Mouse (Mus musculus): ENCODE data around the gene Bdkrb2.

The Bdkrb2 gene

DNA sequence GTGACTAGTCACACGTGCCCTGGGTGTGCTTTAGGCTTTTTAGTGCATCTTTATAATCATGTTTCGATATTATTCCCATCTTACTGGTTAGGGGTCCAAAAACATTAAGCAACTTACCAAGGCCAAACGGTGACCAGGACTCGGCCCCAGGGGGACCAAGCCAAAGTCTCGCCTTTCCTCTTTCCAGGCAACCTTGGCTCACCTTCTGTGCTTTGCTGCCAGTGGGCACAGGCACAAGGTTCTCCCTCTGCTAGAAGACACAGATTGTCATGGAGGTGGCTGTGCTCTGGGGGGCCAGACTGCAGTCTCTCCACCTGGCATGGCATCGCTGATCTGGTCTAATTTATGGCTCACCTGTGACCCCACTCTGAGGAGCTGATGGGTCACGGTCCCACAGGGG lies 27.8 kb downstream of the Bdkrb2 start:
- no peak for DNase-seq (ENCODE audit: low spot score in 2 of 2)

DNA sequence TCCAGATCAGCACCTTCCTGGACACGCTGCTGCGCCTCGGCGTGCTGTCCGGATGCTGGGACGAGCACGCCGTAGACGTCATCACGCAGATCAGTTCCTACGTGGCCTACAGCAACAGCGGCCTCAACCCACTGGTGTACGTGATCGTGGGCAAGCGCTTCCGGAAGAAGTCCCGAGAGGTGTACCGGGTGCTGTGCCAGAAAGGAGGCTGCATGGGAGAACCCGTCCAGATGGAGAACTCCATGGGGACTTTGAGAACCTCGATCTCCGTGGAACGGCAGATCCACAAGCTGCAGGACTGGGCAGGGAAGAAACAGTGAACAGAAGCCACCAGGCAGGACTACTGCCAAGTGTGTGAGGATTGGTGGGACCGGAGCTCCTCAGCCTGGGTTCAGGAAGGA lies 29.3 kb downstream of the Bdkrb2 start:
- DNase-seq (ENCODE audit: low spot score in 2 of 2): no peak

DNA sequence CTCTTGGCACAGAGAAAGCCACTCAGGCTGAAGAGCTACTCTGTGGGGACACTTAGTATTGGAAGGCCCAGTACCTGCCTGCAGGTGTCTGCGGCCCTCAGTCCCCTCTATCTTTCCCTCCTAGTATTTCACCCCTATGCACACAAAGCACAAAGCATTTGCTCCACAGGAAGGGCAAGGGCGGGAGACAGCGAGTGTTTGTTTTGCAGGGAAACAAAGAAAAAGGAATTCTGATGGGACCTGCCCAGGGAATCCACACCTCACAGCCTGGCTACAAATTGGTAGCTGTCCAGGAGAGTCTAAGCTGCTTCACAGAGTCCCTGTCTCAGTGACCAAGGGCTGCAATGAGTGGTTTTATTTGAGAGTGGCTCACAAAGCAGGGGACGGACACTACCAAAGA lies 30.4 kb downstream of the Bdkrb2 start:
- no peak for DNase-seq (ENCODE audit: low spot score in 2 of 2)

DNA sequence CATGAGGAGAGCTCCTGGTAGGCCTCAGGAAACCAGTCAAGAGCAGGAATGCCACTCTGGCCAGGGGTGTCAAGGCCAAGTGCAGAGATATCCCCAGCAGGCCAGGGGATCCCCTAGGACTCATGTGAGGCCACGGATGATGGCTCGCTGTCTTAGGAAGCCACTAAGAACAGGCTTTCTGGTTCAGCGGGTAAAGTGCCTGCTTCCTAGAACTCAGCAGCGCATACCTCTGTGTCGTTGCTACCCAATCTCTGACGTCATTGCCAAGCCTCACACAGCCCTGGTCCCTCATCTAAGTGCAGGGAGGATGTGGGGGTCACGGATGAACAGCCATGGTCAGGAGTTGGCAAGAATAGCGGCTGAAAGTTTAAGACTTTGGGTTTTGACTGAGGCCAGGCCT lies 34.1 kb downstream of the Bdkrb2 start:
- no peak for DNase-seq (ENCODE audit: low spot score in 2 of 2)

DNA sequence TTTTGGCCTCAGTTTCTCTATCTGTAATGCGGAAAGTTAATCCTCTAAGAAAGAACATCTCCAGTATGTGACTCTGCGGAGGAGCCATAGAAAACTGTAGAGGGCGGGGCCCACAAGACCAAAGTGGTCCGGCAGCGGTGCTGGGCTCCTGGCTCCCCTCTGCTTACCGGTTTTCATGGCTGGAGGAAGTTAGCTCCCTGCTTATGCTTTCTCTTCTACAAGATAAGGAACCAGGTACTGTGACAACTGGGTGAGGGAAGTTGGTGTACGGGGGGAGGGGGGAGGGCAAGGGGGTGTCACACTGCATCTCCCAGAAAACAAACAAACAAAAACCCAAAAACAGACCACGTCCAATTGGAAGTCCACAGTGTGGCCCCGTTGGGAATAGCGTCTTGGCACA lies 35.5 kb downstream of the Bdkrb2 start:
- no peak for DNase-seq (ENCODE audit: low spot score in 2 of 2)

DNA sequence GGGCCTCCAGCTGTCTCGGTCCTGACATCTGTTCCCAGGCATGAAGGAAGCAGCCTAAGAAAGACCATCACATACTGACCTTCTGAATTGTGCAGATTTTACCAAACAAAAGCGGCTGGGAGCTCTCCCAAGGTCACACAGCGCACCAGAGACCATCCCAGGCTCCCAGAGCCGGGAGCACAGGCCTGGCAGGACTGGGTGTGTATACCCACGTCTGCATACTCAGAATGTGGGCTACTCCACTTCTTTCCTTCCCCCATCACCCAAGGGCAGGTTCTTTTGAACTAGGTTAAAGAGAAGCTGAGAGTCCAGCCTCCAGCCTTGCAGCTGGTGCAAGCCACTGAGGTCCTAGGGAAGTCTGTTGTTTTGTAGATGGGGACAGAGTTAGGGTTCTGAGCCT lies 36.1 kb downstream of the Bdkrb2 start:
- DNase-seq (ENCODE audit: low spot score in 2 of 2): no peak

DNA sequence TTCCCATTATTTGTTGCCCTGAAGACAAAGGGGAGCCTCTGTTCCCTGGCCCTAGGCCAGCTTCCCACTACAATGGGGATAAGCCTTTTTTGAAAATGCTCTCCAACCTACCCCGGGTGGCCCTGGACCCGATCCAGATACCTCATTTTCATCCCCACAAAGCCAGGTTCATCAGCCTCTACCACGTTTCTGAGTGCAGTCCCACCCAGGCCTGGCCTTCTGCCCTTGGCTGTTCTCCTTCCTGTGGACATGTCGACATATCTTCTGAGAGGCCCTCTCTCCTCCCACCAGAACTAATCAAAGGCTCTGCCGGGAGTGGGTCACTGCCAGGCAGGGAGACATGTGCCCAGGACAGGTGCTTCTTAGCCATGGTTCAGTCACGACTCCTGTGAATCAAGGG lies 38.6 kb downstream of the Bdkrb2 start:
- no peak for DNase-seq (ENCODE audit: low spot score in 2 of 2)

DNA sequence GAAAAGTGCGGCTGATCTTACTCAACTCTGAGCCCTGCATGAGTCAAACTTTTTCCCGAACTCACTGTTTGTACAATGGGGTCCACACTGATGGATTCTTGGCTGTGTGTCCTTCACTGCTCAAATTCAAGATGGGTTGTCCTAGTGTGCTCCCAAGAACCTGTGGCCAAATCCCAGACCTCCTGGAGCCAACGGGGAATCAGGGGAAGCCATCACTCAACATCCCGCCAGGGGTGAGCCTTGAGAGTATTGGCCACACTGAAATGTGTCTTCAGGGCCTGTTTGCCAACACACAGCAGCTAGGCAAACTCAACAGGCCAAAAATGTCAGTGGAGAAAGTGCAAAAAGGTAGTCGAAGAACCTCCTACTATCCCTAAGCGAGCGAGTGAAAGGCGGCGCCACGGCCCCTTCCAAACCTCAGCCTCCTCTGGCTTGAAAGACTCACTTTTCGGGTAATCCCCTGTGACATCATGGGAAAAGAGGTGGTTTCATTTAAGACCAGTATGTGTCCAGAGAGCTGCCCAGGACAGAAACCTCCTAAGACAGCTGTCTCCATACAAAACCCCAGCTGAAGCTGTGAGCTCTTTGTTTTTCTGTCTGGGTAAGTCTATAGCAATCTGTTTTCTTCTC lies 39.7 kb downstream of the Bdkrb2 start, which contains the start of gene Bdkrb1:
Gene Bdkrb1, plus strand, starts transcription at position 505 of the 630 bp plus-strand sequence.
- DNase-seq (ENCODE audit: low spot score in 2 of 2): no peak

DNA sequence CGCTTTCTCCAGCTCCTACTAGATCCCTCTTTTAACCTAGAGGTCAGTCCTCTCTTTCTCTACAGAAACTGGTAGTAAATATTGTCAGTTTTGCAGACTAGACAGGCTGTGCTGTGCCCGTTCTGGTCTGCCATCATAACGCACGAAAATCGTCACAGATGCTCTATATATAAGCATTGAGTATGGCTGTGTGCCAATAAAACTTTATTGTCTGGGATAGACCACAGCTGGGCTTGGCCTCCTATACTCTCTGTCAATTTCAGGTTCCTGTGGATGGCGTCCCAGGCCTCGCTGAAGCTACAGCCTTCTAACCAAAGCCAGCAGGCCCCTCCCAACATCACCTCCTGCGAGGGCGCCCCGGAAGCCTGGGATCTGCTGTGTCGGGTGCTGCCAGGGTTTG lies 40.9 kb downstream of the Bdkrb2 start:
- no peak for DNase-seq (ENCODE audit: low spot score in 2 of 2)

DNA sequence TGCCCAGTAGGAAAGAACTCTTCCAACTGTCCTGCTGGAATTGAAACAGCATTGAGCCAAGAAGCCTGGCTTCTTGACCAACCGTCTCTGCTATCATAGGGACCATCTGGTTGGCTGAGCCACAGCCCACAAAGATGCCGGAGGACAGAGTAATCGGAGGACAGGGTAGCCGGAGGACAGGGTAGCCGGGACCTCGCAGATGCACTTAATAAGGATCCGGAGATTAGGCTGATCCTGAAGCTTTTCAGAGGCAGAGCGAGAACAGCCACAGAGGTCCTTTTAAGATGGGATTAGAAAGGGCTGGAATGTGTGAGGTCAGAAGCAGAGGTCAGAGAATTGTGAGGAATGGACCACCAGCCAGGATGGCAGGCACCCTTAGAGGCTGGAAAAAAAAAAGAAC lies 42.2 kb downstream of the Bdkrb2 start:
- no peak for DNase-seq (ENCODE audit: low spot score in 2 of 2)

DNA sequence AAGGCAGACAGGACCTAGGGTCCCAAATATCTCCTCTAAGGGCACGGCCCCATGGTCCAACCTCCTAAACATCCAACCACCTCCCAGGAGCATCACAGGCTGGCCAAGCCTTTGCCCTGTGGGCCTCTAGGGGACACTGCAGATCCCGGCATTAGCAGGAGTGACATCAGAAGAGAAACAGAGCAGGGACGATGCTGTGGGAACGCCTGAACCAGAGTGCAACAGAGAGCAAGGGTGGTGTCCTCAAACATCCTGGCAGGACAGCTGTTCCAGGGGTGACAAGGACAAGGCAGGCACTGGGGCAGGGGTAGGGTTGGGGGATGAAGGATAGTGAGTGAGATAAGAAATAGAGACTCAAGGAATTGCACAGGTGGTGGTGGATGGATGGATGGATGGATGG lies 43.9 kb downstream of the Bdkrb2 start:
- DNase-seq (ENCODE audit: low spot score in 2 of 2): no peak

DNA sequence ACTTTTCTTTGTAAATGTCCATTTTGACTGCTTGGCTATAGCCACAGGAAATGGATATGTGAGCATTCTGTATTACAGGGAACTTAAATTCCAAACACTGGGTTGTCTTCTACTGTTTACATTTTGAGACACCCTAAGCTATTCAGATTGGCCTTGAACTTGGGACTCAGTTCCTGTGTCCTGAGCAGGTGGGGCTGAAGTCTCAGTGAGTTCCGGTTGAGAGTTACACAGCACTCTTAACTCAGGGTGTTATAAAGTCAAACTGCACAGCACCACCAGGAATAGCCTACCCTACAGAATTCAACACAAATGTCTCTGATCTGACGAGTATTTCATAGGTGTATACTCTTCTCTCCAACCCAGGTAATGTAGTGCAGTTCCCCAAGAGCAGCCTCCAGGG lies 48.0 kb downstream of the Bdkrb2 start:
- DNase-seq (ENCODE audit: low spot score in 2 of 2): no peak

DNA sequence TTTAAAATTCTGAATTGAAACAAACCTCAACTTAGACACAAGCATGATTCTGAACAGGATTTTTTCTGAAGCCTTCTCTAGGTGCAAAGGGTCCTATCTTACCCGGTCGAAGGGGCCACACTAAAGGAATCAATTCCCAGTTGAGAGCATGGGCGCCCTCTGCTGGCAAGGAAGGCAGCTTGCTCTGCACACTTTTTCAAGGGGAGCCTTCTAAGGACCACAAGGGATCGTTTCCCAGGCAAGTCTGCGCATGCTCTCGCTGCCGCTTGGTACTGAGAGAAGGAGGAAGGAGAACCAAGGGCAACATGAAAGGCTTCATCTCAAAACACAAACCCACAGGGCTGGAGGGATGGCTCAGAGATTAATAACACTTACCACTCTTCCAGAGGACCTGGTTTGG lies 48.7 kb downstream of the Bdkrb2 start:
- DNase-seq (ENCODE audit: low spot score in 2 of 2): peak in 1 of 2 experiments; percentile 31

DNA sequence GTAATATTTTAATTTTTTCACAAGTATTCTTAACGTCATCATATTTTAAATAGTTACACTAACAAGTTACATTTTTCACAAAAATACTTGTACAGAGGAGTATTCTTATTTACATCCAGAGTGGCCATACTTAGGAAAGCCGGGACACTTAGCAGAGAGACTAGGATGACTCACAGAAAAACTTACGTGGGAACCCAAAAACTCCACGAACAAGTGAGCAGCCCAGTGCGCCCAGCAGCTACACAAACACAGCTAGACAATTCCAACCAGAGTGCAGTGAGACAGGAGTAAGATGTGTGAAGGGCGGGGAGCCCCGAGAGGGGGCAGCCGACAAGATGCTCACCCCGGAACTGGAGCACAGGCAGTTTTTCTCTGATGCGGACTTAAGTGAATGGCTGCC lies 50.5 kb downstream of the Bdkrb2 start:
- DNase-seq (ENCODE audit: low spot score in 2 of 2): no peak

DNA sequence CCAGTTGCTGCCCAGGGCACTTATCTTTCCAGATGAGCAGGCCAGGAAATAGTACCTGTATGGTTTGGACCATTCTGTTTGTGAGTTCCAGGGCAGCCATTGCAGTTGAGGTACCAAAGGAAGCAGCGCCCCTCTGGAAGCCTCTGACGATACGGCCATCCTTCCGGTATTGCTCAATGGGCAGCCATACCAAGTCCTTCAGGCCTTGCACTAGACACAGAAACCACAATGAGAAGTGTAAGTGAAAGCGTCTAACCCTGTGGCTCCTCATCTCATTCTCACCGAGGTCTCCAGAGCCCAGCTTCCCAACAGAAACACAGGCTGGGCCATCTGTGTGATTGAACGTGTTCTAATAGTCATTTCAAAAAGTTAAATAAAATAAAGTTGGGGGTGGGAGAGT lies 59.0 kb downstream of the Bdkrb2 start:
- no peak for DNase-seq (ENCODE audit: low spot score in 2 of 2)

DNA sequence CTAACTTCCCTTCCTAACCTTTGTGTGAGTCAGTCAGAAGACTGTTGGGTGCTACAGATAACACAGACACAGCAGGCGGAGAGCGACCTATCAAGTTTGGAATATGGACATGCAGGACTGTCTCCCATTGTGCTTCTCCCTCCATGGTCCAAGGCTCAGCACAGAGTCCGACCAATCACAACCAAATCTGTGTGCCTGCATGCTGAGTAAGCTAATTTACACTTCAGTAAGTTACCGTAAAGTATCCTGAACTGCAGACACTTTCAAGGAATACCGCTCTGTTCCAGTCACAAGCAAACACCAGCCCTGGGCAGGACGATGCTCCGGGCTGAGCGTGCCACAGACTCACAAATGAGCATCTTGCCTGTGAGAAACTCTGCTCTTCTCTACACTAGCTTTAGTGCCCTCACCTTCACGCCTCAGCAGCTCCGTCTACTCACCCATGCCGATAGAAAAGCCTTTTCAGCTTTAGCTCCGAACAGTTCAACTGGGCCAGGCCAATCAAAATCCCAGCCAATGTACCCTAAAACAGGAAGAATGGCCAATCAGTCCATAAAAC lies 60.0 kb downstream of the Bdkrb2 start:
- no peak for DNase-seq (ENCODE audit: low spot score in 2 of 2)

DNA sequence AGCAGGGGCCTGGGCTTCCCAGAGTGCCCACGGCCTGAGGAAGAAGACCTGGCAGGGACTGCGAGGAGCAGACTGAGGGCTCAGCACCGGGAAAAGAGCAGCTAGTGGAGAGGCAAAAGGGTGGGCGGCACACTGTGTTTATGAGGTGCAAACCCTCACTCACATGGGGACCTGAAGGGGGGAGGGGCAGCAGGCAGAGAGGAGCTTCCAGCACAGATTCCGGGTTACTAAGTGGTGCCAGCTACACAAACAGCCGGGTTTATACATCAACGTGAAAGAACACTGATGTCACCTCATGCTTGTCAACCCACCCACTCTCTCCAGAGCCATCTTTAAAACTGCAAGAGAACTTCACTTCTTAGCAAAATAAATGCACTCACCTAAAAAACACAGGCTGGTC lies 62.8 kb downstream of the Bdkrb2 start:
- peak in 1 of 2 experiments; percentile 11 for DNase-seq (ENCODE audit: low spot score in 2 of 2)

DNA sequence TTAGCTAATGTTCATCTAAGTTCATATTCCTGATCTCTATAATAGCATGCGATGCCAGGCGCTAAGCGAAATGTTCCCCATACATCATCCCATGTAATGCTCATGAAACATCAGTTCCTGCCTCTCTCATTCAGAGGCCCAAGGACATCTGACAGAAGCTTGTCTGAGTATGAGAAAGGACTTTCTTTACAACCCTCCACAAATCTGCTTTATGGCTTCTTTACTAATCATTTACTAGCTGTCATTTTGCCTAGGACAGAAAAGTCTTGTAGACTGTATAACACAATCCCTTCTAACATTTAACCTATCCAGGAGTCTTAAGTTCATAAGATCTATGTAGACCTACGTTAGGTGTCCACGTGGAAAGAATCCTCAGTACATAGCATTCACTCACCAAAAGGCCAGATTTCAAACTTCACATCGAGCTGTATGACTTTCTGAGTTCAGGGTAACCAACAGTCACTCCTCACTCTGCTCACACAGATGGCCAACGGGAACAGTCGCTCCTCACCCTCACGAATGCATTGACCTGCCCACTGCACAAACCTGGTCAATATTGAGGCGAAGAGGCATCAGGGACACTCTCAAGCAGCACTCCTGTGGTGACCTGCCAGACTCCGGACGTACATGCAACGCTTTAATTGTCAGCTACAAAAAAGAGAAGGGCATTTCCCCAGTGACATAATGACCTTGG lies 71.5 kb downstream of the Bdkrb2 start:
- no peak for DNase-seq (ENCODE audit: low spot score in 2 of 2)

DNA sequence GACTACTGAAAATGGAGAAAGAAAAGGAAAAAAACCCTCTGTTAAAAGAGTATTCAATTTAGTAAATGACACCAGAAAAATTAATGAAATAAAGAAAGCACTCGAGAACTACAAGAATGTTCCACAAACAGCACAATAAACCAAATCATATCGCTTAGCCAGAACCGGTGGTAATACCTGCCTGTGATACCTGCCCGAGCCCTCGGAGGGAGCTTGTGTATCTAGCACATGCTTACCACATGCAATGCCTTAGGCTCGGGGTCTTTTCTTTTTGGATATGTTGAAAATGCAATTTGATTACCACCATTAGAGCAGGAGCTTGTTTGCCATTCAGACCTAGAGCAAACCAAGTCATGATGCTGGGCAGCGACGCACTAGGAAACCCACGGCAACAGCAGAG lies 73.5 kb downstream of the Bdkrb2 start:
- DNase-seq (ENCODE audit: low spot score in 2 of 2): no peak

DNA sequence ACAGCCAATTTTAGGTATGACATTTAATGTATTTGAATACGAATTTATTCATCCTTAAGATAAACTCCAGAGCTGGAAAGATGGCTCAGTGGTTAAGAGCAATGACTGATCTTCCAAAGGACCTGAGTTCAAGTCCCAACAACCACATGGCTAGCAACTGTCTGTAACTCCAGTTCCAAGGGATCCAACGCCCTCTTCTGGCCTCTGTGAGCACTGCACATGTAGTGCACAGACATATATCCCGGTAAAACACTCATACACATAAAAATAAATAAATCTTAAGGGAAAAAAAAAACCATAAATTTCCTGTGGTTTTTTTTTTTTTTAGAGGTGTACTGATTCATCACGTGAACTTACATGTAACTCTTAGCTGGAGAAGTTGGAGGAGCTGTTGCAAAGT lies 74.5 kb downstream of the Bdkrb2 start:
- DNase-seq (ENCODE audit: low spot score in 2 of 2): no peak

DNA sequence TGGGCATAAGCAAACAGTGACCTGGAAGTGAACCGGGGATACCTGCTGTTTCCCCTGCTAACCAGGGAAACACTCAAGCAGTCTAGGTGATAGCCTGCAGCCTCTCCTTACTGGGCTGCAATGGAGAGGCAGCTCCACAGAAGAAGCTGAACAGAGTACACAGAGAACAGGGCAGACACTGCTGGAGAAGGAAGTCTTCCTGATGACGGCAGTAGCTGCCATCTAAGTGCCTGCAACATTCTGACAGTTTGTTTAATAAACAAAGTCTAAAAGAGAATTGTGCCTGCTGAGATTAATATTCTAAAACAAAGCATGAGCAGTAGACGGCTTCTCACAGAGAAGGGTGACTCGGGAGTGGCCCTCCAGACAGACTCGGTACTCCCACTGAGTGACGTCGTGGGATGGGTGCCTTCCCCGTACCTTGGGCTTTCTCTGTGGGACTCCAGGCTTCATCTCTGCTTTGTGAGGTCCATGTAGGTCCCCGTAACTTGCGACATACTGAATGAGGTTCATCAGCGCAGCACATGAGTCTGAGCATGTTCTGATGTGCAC lies 79.8 kb downstream of the Bdkrb2 start:
- DNase-seq (ENCODE audit: low spot score in 2 of 2): no peak

All from right cerebral cortex, postnatal 36 days (tissue).